Mouse (Mus musculus) lung, adult 2 months (tissue): Measurements from ENCODE around the gene Zfp239.

Experiments
- CTCF ChIP-seq: fragments of 200-500 bp; IDR thresholded peaks from 2 replicates; pipeline ENCODE4 v1.5.1; 2011; ENCODE audit warnings: mild to moderate bottlenecking, low read length, control low read depth; ENCODE audit not compliant: insufficient read depth
- POLR2A ChIP-seq: fragments of 200-500 bp; IDR thresholded peaks from 2 replicates; pipeline ENCODE4 v1.6.1; 2011; ENCODE audit warnings: low read depth, mild to moderate bottlenecking, control low read depth, low read length, borderline replicate concordance; ENCODE audit errors: extremely low read depth

GRCm38 (mm10) chr6:117888642-117889096, 26.8 kb downstream of the Zfp239 start:
- no peak for TF ChIP-seq POLR2A
- no peak for TF ChIP-seq CTCF
